Mouse (Mus musculus) ovary, postnatal 10 days (tissue): ENCODE results near the gene D630003M21Rik.

Source experiments
- DNase-seq: peaks from one replicate; pipeline ENCODE4 v3.0.0; 2022; ENCODE audit warnings: low spot score

The D630003M21Rik gene

GRCm38 (mm10) chr2:158166628-158167027 lies 62.4 kb downstream of the D630003M21Rik start:
- DNase-seq: no peak

GRCm38 (mm10) chr2:158165776-158166175 lies 63.2 kb downstream of the D630003M21Rik start:
- no peak for DNase-seq

DNA sequence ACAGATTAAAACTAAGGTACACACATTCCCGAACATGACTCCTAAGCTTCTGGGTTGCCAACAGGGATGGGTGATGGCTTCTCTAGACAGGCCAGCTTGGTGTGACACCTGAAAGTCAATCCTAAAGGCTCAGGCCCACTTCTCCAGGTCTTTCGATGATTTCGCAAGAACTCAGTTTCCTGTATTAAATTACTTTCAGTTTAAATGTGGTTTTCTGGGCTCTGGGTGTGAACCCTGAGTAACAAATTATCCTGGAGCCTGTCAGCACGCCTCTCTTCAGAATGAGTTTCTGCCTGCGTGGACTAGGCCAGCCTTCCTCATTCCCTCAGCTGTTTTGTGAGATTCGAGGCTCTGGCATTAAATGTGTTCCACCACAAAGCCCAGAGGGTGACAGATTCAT lies 66.0 kb downstream of the D630003M21Rik start:
- no peak for DNase-seq

DNA sequence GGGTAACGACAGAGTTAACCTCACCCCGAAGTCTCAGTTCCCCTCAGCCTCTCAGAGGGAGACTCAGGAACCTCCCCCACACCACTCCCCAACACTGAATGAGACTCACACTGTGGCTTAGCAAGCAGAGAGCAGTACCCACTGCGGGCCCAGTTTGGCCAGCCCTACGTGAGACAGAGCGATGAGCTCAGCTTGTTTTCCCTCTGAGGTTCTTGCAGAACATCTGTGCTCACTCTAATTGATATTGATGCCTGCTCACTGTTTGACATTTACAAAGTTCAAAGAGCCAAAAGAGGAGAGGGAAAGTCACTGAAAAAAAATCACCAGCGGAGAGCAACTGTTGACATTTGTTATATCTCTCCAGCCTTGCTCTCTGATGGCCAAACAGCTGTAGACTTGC lies 67.3 kb downstream of the D630003M21Rik start:
- DNase-seq: no peak

- DNase-seq: no peak
Measured at GRCm38 (mm10) chr2:158159376-158160235, 69.4 kb downstream of the D630003M21Rik start.

GRCm38 (mm10) chr2:158157654-158158053 lies 71.4 kb downstream of the D630003M21Rik start:
- no peak for DNase-seq

- DNase-seq: no peak
Measured at GRCm38 (mm10) chr2:158156487-158156886, 72.5 kb downstream of the D630003M21Rik start.

GRCm38 (mm10) chr2:158155615-158156014 lies 73.4 kb downstream of the D630003M21Rik start:
- DNase-seq: no peak

DNA sequence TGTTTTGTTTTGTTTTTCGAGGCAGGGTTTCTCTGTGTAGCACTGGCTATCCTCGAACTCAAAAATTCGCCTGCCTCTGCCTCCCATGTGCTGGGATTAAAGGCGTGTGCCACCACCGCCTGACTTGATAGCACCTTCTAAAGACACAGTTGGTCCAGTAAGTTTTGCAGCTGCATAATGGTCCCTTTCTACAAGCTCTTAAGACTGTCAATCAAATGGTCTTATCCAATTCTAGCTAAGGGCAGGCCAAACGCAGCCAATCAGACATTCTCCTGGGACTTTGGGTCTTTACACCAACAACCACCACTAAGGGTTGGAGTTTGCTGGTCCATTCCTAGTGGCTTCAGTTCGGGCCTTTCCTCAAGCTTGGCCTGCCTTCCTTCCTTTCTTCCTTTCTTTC lies 73.9 kb downstream of the D630003M21Rik start:
- DNase-seq: no peak

DNA sequence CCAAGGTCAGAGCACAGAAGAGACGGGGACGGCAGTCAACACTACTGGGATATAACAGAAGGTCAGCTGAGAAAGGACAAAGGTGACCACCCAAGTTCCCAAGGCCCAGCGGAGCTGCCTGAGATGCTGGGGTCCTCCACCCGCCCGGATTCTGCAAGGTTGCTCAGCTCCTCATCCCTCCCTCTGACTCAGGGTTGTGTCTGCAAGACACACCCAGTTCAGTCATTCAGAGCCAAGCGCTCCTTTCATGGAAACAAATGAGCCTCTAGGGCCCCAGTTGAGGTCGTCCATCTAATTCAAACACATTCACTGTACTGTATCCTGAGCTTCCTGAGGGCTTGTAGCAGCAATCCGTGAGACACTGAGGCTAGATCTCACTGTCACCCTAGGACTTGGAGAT lies 74.4 kb downstream of the D630003M21Rik start:
- DNase-seq: no peak

DNA sequence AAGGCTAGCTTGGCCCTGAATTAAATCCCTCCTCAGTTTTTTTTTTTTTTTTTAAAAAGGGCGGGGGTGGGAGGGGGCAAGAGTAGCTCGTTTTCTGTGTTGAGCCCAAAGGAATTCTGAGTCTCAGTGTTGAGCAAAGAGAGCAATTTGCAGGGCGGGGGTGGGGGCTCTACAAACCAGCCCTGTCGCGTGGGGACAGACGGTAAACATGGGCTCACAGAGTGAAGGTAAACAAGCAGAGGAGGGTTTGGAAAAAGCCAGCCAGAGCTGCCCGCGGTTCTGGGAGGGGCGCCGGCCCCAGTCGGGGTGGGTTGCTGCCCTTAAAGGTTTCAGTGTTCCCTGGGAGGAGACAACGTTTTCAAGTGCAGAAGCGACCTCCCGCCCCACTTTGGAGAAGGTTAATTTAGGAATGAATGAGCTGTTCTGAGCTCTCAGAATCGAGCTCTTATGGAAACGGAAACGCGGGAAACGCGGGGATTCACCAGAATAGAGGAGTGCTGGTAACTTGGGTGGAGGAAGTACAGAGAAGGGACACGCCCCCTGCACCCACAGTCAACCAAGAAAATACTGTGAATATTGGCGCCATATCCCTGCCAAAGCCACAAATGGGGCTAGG lies 75.2 kb downstream of the D630003M21Rik start:
- DNase-seq: no peak

- no peak for DNase-seq
Measured at GRCm38 (mm10) chr2:158152685-158153309, 76.2 kb downstream of the D630003M21Rik start.

- no peak for DNase-seq
Measured at GRCm38 (mm10) chr2:158151077-158151476, 77.9 kb downstream of the D630003M21Rik start.

DNA sequence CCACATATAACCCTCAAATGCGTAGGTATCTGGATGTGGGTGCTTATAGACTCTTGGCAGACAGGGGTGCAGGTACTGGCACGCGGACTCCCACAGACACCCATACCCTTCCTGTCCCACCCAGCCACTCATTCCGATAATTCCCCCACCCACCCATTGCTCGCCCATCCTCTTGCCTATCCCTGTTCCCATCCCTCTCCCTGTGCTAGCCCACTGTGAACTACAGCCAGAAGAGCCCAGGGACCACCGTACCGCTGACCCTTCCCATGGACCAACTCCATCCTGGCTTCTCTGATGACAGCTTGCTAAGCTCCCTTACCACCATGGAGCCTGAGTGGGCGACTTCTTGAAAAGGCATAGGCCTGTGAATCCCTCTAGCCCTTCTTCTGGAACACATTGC lies 82.1 kb downstream of the D630003M21Rik start:
- DNase-seq: no peak

- peak; percentile 91 for DNase-seq
Measured at GRCm38 (mm10) chr2:158146223-158146622, 82.8 kb downstream of the D630003M21Rik start, which contains the start of gene Tgm2. TSS of gene Tgm2 (minus strand) at chr2:158146436.

DNA sequence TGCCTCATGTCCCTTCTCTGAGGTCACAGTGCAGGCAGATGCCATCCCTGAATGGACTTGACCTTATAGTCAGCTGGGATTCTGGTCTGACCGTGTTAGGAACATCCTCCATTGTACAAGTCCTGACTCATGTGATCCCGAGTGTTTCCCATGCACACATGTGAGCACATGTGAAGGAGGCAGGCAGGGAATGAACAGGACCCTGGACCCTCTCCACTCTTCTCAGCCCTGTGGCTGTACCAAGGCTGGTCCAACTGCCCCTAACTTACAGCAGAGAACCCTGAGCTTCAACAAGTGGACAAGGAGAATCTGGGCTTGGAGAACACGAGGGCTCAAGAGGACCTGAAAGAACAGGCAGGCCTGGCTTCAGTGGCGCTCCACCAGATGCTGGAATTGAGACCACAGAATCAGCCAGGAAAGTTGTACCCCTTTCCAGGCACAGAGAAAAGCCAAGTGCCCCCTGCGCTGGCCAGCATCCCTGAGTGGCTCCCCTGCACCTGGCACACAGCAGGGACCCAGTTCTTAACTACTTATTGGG lies 83.4 kb downstream of the D630003M21Rik start:
- DNase-seq: no peak

GRCm38 (mm10) chr2:158144750-158145527 lies 84.1 kb downstream of the D630003M21Rik start:
- DNase-seq: no peak

- DNase-seq: no peak
Measured at GRCm38 (mm10) chr2:158144263-158144662, 84.8 kb downstream of the D630003M21Rik start.

- no peak for DNase-seq
Measured at GRCm38 (mm10) chr2:158143816-158144215, 85.2 kb downstream of the D630003M21Rik start.

DNA sequence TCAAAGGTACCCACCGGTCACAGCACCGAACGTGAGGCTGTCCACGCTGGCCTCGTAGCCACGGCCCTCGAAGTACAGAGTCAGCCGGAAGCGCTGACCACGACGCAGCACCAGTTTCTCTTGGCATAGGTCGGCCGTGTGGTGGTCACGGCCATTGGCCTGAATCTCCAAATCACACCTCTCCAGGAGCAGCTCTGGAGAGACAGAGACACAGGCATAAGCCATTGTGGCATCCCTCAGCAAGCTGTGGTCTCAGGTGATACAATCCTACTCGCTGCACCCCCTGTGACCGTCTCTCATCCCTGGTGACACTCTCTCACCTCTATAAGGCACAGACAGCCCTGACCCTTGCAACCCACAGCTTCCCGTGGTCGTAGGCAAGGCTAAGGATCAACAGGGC lies 86.0 kb downstream of the D630003M21Rik start:
- no peak for DNase-seq

GRCm38 (mm10) chr2:158141690-158142440 lies 87.2 kb downstream of the D630003M21Rik start:
- DNase-seq: no peak
